Mouse (Mus musculus) heart, embryonic 10.5 days (tissue): Measurements from ENCODE around the gene Btbd11. TPM values are rescaled to one million over a fixed set of nuclear protein-coding genes. Genes with fewer than 3 reads are reported as not detected.

Source experiments
- polyA plus RNA-seq: library from polyadenylated mRNA; unstranded; fragments of >200 nt; fragmentation: Nextera tagmentation; extraction: Ambion mirVana; gene quantifications from 2 replicates; pipeline ENCODE4 v1.2.1, GENCODE M21; 2016

The Btbd11 gene
- polyA plus RNA-seq, 1 experiment from 2014 or later = 1.5 TPM

Other genes starting within 250 kb of the Btbd11 start
- 18.6 and 21.1 TPM in 2 replicates for gene Cry1, start 201.8 kb upstream of the Btbd11 start, polyA plus RNA-seq